Mouse (Mus musculus) left cerebral cortex, postnatal 25 days (tissue): ENCODE data around the gene Olfr739. TPM values are rescaled to one million over a fixed set of nuclear protein-coding genes. Genes with fewer than 3 reads are reported as not detected.

Source experiments
- DNase-seq, 2 experiments: peaks; one replicate each; pipeline ENCODE4 v3.0.0; 2022; ENCODE audit warnings: low spot score in 2 of 2, mixed read lengths in 1 of 2
- intact Hi-C: fragments of 180-260 bp; cut with DNase I; formaldehyde crosslinking; loops from one replicate; pipeline ENCODE4 v1.15.1; 2025
- total RNA-seq, 2 experiments: library from RNA; stranded (reverse); gene quantifications; 2 replicates each; pipeline ENCODE4 v1.2.3; 2021

The Olfr739 gene
- total RNA-seq = not detected

DNA sequence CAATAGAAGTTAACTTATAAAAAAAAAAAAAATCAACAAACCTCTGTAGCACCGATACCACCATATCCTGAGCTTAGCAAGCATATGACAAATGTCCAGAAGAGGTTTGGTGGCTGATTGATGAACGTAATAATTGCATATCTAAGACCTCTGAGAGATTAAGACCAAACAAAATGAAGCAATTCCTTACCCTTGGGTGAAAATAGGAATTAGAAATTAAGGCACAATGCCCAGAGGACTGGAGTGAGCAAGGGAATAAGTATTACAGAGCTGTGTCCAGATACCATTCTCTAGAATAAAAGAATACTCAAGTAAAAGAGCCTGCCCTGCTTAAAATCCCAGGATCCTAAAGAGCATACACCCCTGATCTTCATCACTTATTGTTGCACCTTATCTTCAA is at the start of gene Olfr739:
TSS of gene Olfr739 (plus strand) at position 301 of the 400 bp plus-strand sequence.
- DNase-seq = no peak
- intact Hi-C loops = no loop called here

DNA sequence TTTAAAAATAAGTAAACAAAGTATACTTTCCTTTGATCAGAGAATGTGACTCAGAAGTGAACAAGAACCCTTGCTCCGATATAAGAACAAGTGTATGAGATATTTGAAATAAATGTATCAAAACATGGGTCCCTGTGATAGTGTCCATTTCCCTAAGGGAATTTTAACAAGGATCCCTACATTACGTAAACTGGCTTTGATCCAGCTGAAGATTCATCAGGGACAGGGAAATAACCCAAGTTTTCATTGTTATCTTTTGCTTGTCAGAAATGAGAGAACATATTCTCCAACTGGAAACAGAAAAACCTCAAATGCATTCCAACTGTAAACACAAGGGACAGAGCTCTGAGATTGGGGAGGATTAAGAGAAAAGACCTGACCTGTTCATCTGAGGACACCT is 37.6 kb upstream of the Olfr739 start, which contains the start of gene Olfr736:
TSS of gene Olfr736 (plus strand) at position 301 of the 400 bp plus-strand sequence.
- no peak for DNase-seq
- intact Hi-C loops = no loop called here

DNA sequence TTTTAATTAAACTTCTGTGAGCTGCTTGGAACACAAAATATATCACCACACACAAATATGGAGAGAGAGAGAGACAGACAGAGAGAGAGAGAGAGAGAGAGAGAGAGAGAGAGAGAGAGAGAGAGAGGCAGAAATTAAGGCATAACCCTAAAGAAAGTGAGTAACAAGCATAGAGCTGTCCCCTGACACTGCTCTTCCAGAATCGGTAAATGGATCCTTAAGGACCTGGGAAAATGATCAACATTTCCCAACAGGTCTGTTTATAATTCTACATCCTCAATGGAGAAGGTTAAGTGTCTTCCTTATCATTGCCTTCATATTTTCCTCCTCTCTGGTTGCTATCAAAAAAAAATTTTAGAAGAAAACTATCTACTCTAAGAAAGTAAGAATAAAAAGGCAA is 11.2 kb upstream of the Olfr739 start, which contains the start of gene Olfr738:
TSS of gene Olfr738 (plus strand) at position 301 of the 400 bp plus-strand sequence.
- intact Hi-C loops = no loop called here
- DNase-seq = no peak

DNA sequence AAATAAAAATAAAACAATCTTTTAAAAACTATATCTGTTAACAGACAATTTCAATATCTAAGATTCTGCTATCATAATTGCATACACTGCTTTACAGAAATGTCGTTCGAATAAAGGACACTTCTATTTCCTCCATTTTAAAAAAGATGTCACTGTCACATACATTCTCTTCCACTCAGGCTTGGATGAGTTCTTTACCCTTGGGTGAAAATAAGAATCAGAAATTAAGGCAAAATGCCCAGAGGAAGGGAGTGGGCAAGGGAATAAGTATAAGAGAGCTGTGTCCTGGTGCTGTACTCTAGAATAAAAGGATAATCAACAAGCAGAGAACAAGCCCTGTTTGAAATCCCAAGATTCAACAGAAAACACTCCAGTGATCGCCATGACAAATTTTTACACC is 26.8 kb downstream of the Olfr739 start, which contains the start of gene Olfr740:
TSS of gene Olfr740 (plus strand) at position 301 of the 400 bp plus-strand sequence.
- no peak for DNase-seq
- intact Hi-C loops = no loop called here

DNA sequence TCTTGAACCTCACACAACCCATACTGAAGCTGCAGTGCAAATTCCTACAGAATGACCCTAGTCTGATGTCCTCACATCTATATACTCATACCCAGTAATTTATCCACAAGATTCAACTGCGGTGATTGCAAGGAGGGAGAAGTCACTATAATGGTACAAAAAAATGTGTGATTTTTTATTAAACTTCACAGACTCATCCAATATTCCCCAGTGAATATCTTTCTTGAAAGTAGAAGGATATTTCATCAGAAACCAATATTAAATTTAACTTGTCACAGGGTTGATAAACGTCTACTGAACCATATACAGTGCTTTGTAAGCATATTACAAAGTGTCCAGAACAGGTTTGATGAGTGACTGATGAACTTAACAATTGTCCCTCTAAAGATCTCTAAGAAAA is 54.0 kb downstream of the Olfr739 start, which contains the start of gene Olfr741:
TSS of gene Olfr741 (plus strand) at position 301 of the 400 bp plus-strand sequence.
- intact Hi-C loops = no loop called here
- no peak for DNase-seq

Other genes starting within 250 kb of the Olfr739 start
- gene Olfr730, start 230.4 kb upstream of the Olfr739 start, total RNA-seq = not detected
- not detected for gene Olfr731, start 176.8 kb upstream of the Olfr739 start, total RNA-seq
- gene Olfr732, start 134.4 kb upstream of the Olfr739 start, total RNA-seq = not detected
- gene Olfr733, start 117.1 kb upstream of the Olfr739 start, total RNA-seq = not detected
- not detected for gene Olfr734, start 91.9 kb upstream of the Olfr739 start, total RNA-seq
- gene Olfr735, start 69.8 kb upstream of the Olfr739 start, total RNA-seq = not detected
- gene Tlr11, start 60.7 kb upstream of the Olfr739 start, total RNA-seq = not detected
- gene Olfr736, start 37.5 kb upstream of the Olfr739 start, total RNA-seq = not detected
- not detected for gene Olfr738, start 11.1 kb upstream of the Olfr739 start, total RNA-seq
- not detected for gene Olfr740, start 26.9 kb downstream of the Olfr739 start, total RNA-seq
- gene Olfr741, start 54.1 kb downstream of the Olfr739 start, total RNA-seq = not detected
- not detected for gene Olfr742, start 85.0 kb downstream of the Olfr739 start, total RNA-seq
- not detected for gene Olfr743, start 103.2 kb downstream of the Olfr739 start, total RNA-seq
- gene Olfr744, start 196.3 kb downstream of the Olfr739 start, total RNA-seq = not detected
- not detected for gene Olfr745, start 220.8 kb downstream of the Olfr739 start, total RNA-seq
- gene Olfr746, start 228.5 kb downstream of the Olfr739 start, total RNA-seq = not detected